Mouse (Mus musculus) heart, embryonic 11.5 days (tissue): ENCODE measurements at regions not wholly inside any gene's neighbourhood (a gene's known extent, or its start where the extent isn't known, plus 50 kb on each side); places are given as distances from the start of the nearest gene placed in this dataset.
A peak's percentile ranks its signal among the peaks of the same experiment; 100 is the strongest.

ENCODE experiments used
- ATAC-seq: fragments of 200-750 bp; cut with Nextera tagmentation; replicated peaks from 2 replicates; pipeline ENCODE4 v1.8.0; 2017; ENCODE audit warnings: moderate library complexity; ENCODE audit not compliant: insufficient number of reproducible peaks, low FRiP score, low TSS enrichment
- H3K27ac ChIP-seq: fragments of 300-500 bp; sonication (generic); 2 replicates; pipeline ENCODE4 v1.5.1; 2014; ENCODE audit warnings: mild to moderate bottlenecking, low read depth, low read length
- H3K27me3 ChIP-seq: fragments of 300-500 bp; sonication (generic); 2 replicates; pipeline ENCODE4 v1.6.1; 2014; ENCODE audit warnings: mild to moderate bottlenecking, low read length, mixed read lengths; ENCODE audit not compliant: control insufficient read depth, insufficient read depth
- H3K36me3 ChIP-seq: fragments of 300-500 bp; sonication (generic); 2 replicates; pipeline ENCODE4 v1.6.1; 2014; ENCODE audit warnings: mild to moderate bottlenecking, low read length, moderate library complexity, mixed read lengths; ENCODE audit not compliant: control insufficient read depth, insufficient read depth
- H3K4me1 ChIP-seq: fragments of 300-500 bp; sonication (generic); 2 replicates; pipeline ENCODE4 v1.6.1; 2014; ENCODE audit warnings: low read length; ENCODE audit not compliant: control insufficient read depth, insufficient read depth
- H3K4me2 ChIP-seq: fragments of 300-500 bp; sonication (generic); 2 replicates; pipeline ENCODE4 v1.6.1; 2014; ENCODE audit warnings: mild to moderate bottlenecking, moderate library complexity
- H3K4me3 ChIP-seq: fragments of 300-500 bp; sonication (generic); 2 replicates; pipeline ENCODE4 v1.5.1; 2014; ENCODE audit warnings: low read depth, low read length
- H3K9ac ChIP-seq: fragments of 300-500 bp; sonication (generic); 2 replicates; pipeline ENCODE4 v1.6.1; 2014; ENCODE audit warnings: mild to moderate bottlenecking, low read depth, low read length, moderate library complexity
- H3K9me3 ChIP-seq: fragments of 300-500 bp; sonication (generic); replicated peaks from 2 replicates; pipeline ENCODE4 v1.6.1; 2016; ENCODE audit warnings: low read length; ENCODE audit not compliant: control insufficient read depth
- WGBS: fragments of 180-500 bp; shearing (Covaris S2); extraction: QIAGEN DNeasy Blood & Tissue Kit; methylation state at CpG from one replicate; pipeline ENCODE4 v1.1.7; 2014; ENCODE audit not compliant: insufficient replicate concordance; 5-methylcytosine and 5-hydroxymethylcytosine counted together

DNA sequence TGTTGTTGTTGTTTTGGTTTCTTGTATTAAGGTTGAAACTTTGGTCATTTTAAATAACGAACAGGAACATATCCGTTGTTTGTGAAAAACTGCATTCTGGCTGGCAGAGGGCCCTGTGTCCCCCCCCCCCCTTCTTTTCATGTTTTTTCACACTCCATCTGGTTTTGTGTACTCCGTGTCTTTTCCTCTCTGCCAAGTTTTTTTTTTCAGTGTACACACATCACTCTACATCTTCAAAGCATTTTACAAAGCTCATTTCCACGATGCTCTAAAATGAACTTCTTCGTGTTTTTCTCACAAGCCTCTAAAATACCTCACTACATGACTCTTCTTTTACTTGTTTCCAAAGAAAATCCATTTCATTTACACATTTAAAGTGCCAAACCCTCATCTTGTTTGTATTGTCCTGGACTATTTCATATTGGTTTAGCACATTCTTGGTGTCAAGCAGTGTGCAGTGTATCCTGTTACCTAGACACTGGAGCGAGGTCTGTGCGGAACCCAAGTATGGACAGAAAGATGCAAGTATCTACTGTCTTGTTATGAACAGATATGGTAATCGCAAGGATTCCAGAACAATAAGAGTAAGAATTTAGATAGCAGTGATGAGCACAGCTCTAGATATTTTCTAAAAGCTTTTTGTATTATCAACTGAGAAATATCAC lies 503.5 kb upstream of the Hsf2 start:
- Histone ChIP-seq H3K4me2 (no peak overlapping the region), H3K4me3 (no peak overlapping the region), H3K27ac (no peak overlapping the region), H3K36me3 (no peaks in the 10 kb centered on the region), H3K9me3 (no peaks in the 10 kb centered on the region), H3K4me1 (peaks cover 10% of the 10 kb centered on the region), H3K9ac (no peak overlapping the region), H3K27me3 (no peaks in the 10 kb centered on the region)
- WGBS: 74% methylated on average over 8 of the region's 8 CpGs
- ATAC-seq: no peak

DNA sequence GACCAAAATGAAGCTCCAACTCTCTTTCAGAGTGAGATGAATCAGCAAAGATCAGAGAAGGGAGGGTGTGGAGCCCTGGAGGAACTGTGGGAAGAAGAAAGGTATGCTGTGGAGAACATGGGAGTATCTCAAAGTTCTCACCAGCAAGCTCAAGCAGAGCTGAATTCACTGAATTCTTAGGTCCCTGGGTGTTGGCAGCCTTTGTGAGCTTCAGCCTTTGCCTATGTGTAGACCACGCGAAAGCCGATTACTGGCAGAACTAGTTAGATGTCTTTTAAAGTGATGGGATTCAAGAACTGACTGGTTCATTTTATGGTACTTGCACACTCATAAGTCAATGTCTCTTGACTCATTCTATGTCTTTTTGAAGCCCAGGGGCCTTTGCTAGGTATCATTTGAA lies 491.2 kb upstream of the Hsf2 start:
- Histone ChIP-seq H3K4me2 (no peak overlapping the region), H3K36me3 (no peaks in the 10 kb centered on the region), H3K4me1 (no peaks in the 10 kb centered on the region), H3K27me3 (no peaks in the 10 kb centered on the region), H3K9me3 (no peaks in the 10 kb centered on the region), H3K27ac (no peak overlapping the region), H3K9ac (no peak overlapping the region), H3K4me3 (no peak overlapping the region)
- 88% methylated on average over 3 of the region's 3 CpGs for WGBS
- ATAC-seq: no peak

DNA sequence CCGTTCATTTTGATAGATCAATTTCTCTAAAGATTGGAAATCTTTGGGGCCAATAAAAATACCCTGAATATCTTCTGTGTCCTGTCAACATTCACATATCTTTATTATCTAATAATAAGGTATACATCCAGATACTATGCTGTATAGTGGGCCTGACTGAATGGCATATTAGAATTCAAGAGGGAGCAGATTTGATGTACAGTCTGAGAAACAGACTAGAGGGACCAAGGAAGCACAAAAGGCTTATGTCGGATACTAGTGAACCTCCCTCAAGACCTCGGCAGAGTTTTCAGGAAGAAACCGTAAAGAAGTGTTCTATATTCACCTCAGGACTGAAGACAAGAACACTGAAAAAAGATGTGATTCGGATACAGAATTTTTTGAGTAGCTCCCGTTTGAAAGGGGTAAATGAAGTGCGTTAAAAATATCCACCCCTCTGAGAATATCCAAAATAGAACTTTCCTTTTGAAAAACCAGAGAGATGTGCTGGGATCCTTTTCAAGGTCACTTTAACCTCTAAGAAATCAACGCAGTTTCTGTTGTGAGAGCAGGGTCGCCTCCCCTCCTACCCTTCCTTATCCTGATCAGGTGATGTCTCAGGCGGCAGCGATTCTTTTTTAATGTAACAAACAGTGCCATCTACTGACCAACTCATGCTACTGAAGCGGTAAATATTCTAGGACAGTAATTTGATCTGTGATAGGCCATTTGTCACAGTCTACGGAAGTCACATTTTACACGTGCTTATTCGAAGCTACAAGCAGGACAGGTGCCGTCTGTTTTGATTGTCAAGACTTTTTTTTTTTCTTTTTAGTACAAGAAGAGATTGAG lies 485.1 kb upstream of the Hsf2 start:
- Histone ChIP-seq H3K27me3 (no peaks in the 10 kb centered on the region), H3K4me2 (peak overlapping the region; percentile 40), H3K4me1 (no peaks in the 10 kb centered on the region), H3K9ac (no peak overlapping the region), H3K27ac (no peak overlapping the region), H3K36me3 (no peaks in the 10 kb centered on the region), H3K4me3 (no peak overlapping the region), H3K9me3 (no peaks in the 10 kb centered on the region)
- WGBS: 27% methylated on average over 16 of the region's 16 CpGs
- ATAC-seq: no peak; the same call in 1 of the 2 replicates

DNA sequence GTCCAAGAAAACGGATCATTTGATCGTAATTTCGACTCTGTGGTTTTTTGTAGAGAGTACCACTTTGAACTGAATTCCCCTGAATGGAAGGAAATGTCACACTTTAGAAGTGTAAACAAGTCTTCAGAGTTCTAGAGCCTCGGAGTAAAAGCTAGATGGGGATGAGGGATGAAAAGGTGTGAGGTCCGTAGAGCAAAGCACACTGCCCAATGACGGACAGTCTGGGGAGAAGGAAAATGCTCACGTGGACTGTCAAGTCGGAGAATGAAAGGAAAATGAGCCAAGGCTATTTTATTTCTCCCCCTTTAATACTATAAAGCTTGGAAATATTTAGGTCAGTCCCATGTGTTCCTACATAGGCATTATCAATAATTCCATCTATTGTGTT lies 484.5 kb upstream of the Hsf2 start:
- 59% methylated on average over 8 of the region's 8 CpGs for WGBS
- Histone ChIP-seq H3K27ac (no peak overlapping the region), H3K9ac (no peak overlapping the region), H3K36me3 (no peaks in the 10 kb centered on the region), H3K4me3 (no peak overlapping the region), H3K27me3 (no peaks in the 10 kb centered on the region), H3K9me3 (no peaks in the 10 kb centered on the region), H3K4me2 (peak overlapping the region; percentile 40; the same call in 1 of the 2 replicates), H3K4me1 (no peaks in the 10 kb centered on the region)
- ATAC-seq: no peak

DNA sequence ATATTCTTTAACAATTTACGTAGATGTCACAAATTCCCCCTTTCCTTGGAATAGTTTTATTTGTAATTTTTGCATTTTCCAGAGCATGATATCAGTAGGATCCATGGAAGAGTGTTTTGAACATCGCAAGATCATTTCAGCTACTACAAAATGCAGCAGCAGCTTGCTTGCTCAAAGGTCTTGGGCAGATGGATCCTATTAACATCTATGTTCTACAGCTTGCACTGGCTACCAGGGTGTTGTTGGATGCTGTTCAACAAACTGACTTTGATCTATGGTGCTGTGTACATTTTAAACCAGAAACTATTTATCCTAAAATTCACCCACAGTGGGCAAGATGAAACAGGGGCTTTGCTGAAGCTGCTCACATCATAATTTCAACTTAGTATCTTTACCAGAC lies 448.5 kb upstream of the Hsf2 start:
- Histone ChIP-seq H3K4me3 (no peak overlapping the region), H3K36me3 (no peaks in the 10 kb centered on the region), H3K27me3 (no peaks in the 10 kb centered on the region), H3K9ac (no peak overlapping the region), H3K4me1 (no peaks in the 10 kb centered on the region), H3K4me2 (no peak overlapping the region), H3K9me3 (no peaks in the 10 kb centered on the region), H3K27ac (no peak overlapping the region)
- ATAC-seq: no peak
- WGBS: 79% methylated on average over 2 of the region's 2 CpGs

DNA sequence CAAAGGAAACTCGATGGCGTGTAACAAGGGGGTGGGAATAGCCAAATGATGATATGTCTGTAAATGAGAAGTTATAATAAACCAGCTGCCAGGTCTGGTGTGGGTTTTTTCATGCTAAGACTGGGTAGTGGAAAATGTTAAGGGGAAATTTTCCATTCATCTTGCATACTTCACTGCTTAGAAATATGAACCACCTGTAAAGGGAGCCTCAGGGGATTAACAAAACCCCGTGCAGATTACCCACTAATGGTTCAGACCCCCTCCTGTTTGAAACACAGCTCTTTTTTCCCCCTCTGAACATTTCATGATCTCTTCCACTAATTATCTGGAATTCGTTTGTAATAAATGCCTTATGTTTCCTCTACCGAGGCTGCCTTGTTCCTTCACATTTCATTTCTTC lies 446.0 kb upstream of the Hsf2 start:
- H3K36me3 ChIP-seq: no peaks in the 10 kb centered on the region
- H3K27ac ChIP-seq: no peak overlapping the region
- H3K4me2 ChIP-seq: no peak overlapping the region
- no peaks in the 10 kb centered on the region for H3K9me3 ChIP-seq
- WGBS: 57% methylated on average over 5 of the region's 5 CpGs
- H3K4me3 ChIP-seq: no peak overlapping the region
- H3K9ac ChIP-seq: no peak overlapping the region
- ATAC-seq: no peak
- H3K27me3 ChIP-seq: no peaks in the 10 kb centered on the region
- H3K4me1 ChIP-seq: no peaks in the 10 kb centered on the region

DNA sequence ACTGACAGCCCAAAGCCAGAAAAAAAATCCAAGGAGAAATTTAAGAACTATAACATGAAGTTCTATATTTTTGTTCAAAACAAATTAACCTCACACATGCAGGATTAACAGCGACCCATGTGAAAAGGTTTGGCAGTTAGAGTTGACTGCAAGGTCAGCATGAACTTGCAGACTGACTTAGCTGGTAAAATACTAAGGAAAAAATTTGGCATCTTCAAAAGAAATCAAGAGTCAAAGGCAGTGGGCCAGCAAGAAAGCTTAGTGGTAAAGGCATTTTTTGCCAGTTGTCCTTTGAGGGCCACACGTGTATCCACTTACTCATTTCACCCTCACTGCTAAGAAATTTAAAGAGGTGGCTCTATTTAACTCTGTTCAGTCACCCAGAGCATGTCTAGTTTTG lies 440.2 kb upstream of the Hsf2 start:
- Histone ChIP-seq H3K4me3 (no peak overlapping the region), H3K4me2 (no peak overlapping the region), H3K36me3 (no peaks in the 10 kb centered on the region), H3K27me3 (no peaks in the 10 kb centered on the region), H3K9ac (no peak overlapping the region), H3K9me3 (no peaks in the 10 kb centered on the region), H3K4me1 (no peaks in the 10 kb centered on the region), H3K27ac (no peak overlapping the region)
- no peak for ATAC-seq
- WGBS: 80% methylated on average over 2 of the region's 2 CpGs

DNA sequence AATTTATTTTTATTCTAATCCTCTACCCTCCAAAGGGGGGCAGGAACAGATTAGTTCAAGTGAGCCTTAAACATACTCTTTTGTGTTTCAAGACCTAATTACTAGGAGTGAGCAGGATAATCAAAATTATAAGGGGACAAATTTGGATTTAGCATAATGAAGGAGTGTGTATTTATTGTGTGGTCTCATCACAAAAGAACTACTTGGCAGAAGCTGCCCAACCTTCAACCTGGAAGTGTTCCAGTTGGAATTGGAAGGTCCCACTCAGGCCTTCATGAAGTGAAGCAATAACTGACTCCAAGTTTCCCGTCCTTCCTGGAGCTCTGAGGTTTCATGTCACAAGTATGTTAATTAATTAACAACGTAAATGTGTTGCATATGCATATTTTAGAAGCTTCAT lies 439.3 kb upstream of the Hsf2 start:
- no peak for ATAC-seq
- Histone ChIP-seq H3K27ac (no peak overlapping the region), H3K4me3 (no peak overlapping the region), H3K36me3 (no peaks in the 10 kb centered on the region), H3K4me2 (no peak overlapping the region), H3K4me1 (no peaks in the 10 kb centered on the region), H3K9ac (no peak overlapping the region), H3K9me3 (no peaks in the 10 kb centered on the region), H3K27me3 (no peaks in the 10 kb centered on the region)
- WGBS: 56% methylated on average over 2 of the region's 2 CpGs

DNA sequence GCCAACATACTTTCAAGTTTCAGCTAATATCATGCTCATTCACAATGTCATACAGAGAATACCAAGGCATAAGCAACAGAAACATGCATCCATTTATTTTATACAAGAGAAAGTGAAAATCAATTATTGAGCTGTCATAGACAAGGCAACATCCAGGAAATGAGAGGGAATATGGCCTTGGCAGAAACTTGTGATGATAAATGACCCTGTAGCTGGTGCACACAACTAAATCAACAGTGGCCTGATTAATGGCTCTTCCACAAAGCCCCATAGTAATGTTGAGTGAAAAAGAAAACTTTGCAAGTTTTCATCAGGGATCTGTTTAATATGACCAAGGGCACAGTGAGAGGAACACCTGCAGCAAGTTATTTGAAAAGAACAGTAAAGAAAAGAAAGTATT lies 438.5 kb upstream of the Hsf2 start:
- Histone ChIP-seq H3K36me3 (no peaks in the 10 kb centered on the region), H3K4me1 (no peaks in the 10 kb centered on the region), H3K27me3 (no peaks in the 10 kb centered on the region), H3K9me3 (no peaks in the 10 kb centered on the region), H3K4me2 (no peak overlapping the region), H3K4me3 (no peak overlapping the region), H3K9ac (no peak overlapping the region), H3K27ac (no peak overlapping the region)
- no peak for ATAC-seq
